Mouse (Mus musculus) cerebellum, adult 2 months (tissue): ENCODE data around the gene Hoxa4. TPM values are rescaled to one million over a fixed set of nuclear protein-coding genes. Genes with fewer than 3 reads are reported as not detected.
A peak's percentile ranks its signal among the peaks of the same experiment; 100 is the strongest.

Source experiments
- DNase-seq, 2 experiments: peaks; one replicate each; pipeline ENCODE4 v3.0.0; 2021
- H3K27ac ChIP-seq: fragments of 200-500 bp; 2 replicates; pipeline ENCODE4 v1.5.1; 2012; ENCODE audit warnings: low read length, control low read depth, inconsistent platforms; ENCODE audit not compliant: insufficient read depth
- H3K27me3 ChIP-seq: fragments of 200-500 bp; 2 replicates; pipeline ENCODE4 v1.6.1; 2012; ENCODE audit warnings: inconsistent platforms, mild to moderate bottlenecking, low read length, moderate library complexity; ENCODE audit not compliant: control insufficient read depth, insufficient read depth
- H3K4me1 ChIP-seq: fragments of 200-500 bp; 2 replicates; pipeline ENCODE4 v1.6.1; 2011; ENCODE audit warnings: low read length; ENCODE audit not compliant: control insufficient read depth, insufficient read depth
- H3K4me3 ChIP-seq: fragments of 200-500 bp; replicated peaks from 2 replicates; pipeline ENCODE3; 2011; ENCODE audit warnings: mild to moderate bottlenecking, low read depth, low read length, control low read depth; ENCODE audit not compliant: insufficient read depth
- CTCF ChIP-seq: fragments of 200-500 bp; IDR thresholded peaks from 2 replicates; pipeline ENCODE4 v1.5.1; 2011; ENCODE audit warnings: low read depth, mild to moderate bottlenecking, control low read depth, low read length, moderate library complexity, borderline replicate concordance; ENCODE audit not compliant: insufficient read depth
- POLR2A ChIP-seq: fragments of 200-500 bp; IDR thresholded peaks from 2 replicates; pipeline ENCODE4 v1.6.1; 2011; ENCODE audit warnings: low read length, control low read depth, borderline replicate concordance; ENCODE audit not compliant: insufficient read depth
- WGBS: fragments of 180-500 bp; shearing (Covaris S2); methylation state at CpG from one replicate; pipeline ENCODE4 v1.1.7; 2018; 5-methylcytosine and 5-hydroxymethylcytosine counted together
- polyA plus RNA-seq: library from polyadenylated mRNA; depleted of rRNA; stranded (reverse); fragments of >200 nt; gene quantifications from 2 replicates; pipeline ENCODE4 v1.2.3, GENCODE M21; 2012

Gene Hoxa4
- polyA plus RNA-seq, 1 experiment, result 5.1 TPM

DNA sequence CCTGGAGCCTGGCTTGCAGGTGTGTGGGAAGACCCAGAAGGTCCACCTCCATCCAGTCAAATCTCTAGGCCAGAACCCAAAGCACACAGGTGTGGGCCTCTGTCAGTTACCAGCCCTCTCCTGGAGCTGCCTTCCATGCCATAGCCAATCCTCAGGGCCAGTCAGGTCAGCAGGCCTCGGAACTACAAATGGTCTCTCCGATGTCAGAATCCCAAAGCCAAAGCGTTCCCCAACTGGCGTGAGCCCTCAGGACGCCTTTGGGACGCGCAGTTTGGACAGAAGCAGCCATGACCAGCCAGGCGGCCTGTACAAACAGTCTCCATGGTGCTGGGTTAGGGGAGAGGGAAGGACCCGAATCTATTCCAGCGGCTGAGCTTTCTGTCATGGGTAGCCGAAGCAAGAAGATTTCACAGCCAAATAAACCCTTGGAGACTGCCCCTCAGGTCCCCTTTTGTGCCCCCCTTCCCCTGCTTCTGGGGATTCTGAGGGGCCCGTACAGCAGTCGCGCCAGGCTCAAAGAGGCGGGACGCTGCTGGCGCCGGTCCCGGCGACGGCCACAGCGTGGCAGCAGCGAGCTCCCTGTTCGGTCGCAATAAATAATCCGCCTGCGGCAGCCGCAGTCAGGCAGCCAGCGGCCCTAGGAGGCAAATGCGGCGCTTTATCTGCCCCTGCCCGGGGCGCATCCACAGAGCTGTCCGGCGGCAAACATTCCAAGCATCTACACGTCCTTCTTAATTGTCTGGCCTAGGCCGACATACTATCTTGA lies 19.8 kb upstream of the Hoxa4 start:
- Histone ChIP-seq H3K4me3 (no peak overlapping the region), H3K27ac (no peak overlapping the region), H3K27me3 (peaks cover 13% of the 10 kb centered on the region; the same call in 1 of the 2 replicates), H3K4me1 (no peaks in the 10 kb centered on the region)
- WGBS, result 1% methylated on average over 37 of the region's 37 CpGs
- peak; percentile 53 to 55 for DNase-seq
- TF ChIP-seq POLR2A, result no peak
- TF ChIP-seq CTCF, result peak; percentile 44

GRCm38 (mm10) chr6:52209685-52210046 lies 18.1 kb upstream of the Hoxa4 start:
- no peak overlapping the region for H3K4me3 ChIP-seq
- no peak overlapping the region for H3K27ac ChIP-seq
- H3K27me3 ChIP-seq, result peaks cover 11% of the 10 kb centered on the region; the same call in 1 of the 2 replicates
- WGBS, result 14% methylated on average over 12 of the region's 12 CpGs
- no peaks in the 10 kb centered on the region for H3K4me1 ChIP-seq
- TF ChIP-seq POLR2A (no peak), CTCF (no peak)
- peak in 1 of 2 experiments; percentile 5 for DNase-seq

- Histone ChIP-seq H3K27ac (no peak overlapping the region), H3K4me3 (no peak overlapping the region), H3K27me3 (peaks cover 15% of the 10 kb centered on the region; the same call in 1 of the 2 replicates), H3K4me1 (no peaks in the 10 kb centered on the region)
- 9% methylated on average over 18 of the region's 18 CpGs for WGBS
- TF ChIP-seq CTCF, result no peak
- TF ChIP-seq POLR2A, result no peak
- no peak for DNase-seq
Observed at GRCm38 (mm10) chr6:52208868-52209684, 17.5 kb upstream of the Hoxa4 start.

DNA sequence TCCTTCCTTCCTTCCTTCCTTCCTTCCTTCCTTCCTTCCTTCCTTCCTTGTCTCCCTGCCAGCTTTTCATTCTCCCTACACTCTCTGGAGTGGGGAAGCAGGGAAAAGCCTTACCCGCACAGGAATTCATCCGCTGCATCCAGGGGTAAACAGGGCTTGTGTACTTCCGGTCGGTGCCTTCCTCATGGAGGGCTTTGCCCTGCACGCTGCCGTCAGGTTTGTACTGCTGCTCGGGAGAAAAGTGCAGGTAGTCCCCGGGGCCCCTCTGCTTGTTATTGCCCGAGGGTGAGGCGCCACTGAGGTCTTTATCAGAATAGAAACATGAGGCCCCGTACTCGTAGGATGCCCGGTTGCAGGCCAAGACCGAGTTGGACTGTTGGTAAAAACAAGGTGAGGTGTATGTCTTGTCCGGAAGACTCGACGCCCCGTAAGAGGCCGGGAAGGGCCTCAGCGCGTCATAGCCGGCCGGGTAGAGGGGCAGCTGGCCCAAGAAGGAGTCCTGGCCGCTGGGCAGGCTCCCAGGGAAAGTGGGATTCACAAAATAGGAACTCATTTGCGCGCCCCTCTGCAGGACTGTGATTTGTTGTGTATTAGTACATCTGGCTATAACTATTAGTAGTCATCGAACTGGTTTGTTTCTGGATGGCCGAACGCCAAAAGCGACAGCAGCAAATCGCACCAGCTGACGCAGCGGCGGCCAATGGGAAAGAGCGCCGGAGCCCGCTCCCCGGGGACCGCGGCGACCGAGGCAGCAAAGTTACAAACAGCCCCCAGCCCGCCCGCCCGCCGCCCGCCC lies 16.7 kb upstream of the Hoxa4 start, which contains the start of gene Hoxa6:
Gene Hoxa6, minus strand, starts transcription at position 651 of the 796 bp plus-strand sequence.
- Histone ChIP-seq H3K27ac (no peak within 1 kb of the TSS), H3K4me1 (no peaks in the 10 kb centered on the region), H3K27me3 (peaks cover 18% of the 10 kb centered on the region; the same call in 1 of the 2 replicates), H3K4me3 (no peak within 1 kb of the TSS)
- WGBS, result 1% methylated on average over 47 of the region's 47 CpGs
- TF ChIP-seq POLR2A (no peak), CTCF (no peak)
- DNase-seq, result no peak

DNA sequence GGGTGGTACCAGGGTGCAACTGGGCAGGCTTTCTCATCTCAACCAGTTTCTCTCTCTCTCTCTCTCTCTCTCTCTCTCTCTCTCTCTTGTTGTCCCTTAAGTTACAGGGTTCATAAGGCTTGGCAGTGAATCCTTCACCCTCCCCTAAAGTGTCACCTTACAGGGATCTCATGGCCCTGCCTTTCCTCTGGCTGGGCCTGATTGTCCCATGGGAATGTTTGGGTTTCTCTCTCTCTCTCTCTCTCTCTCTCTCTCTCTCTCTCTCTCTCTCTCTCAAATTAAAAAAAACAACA lies 16.1 kb upstream of the Hoxa4 start:
- DNase-seq, result no peak

GRCm38 (mm10) chr6:52206882-52207683 lies 15.5 kb upstream of the Hoxa4 start:
- no peak overlapping the region for H3K4me3 ChIP-seq
- H3K27me3 ChIP-seq, result peaks cover 17% of the 10 kb centered on the region
- H3K27ac ChIP-seq, result no peak overlapping the region

More for the DNA sequence above, 16.1 kb upstream of the Hoxa4 start:
- Histone ChIP-seq H3K27ac (no peak overlapping the region), H3K27me3 (peaks cover 18% of the 10 kb centered on the region), H3K4me1 (no peaks in the 10 kb centered on the region), H3K4me3 (no peak overlapping the region)
- TF ChIP-seq CTCF (no peak), POLR2A (no peak)

More at GRCm38 (mm10) chr6:52206882-52207683, 15.5 kb upstream of the Hoxa4 start:
- H3K4me1 ChIP-seq, result no peaks in the 10 kb centered on the region
- 7% methylated on average over 4 of the region's 4 CpGs for WGBS
- DNase-seq, result no peak
- TF ChIP-seq POLR2A (no peak), CTCF (no peak)
